Mouse (Mus musculus): ENCODE measurements around the gene Adcy3. TPM values are rescaled to one million over a fixed set of nuclear protein-coding genes. Genes with fewer than 3 reads are reported as not detected.

Adcy3 gene
- polyA plus RNA-seq (2015; fragmentation: Nextera tagmentation; extraction: Ambion mirVana) = 7.7 and 8.7 TPM in 2 replicates

GRCm38 (mm10) chr12:4132941-4133846 is at the start of gene Adcy3:
TSS of gene Adcy3 (plus strand) at chr12:4133103.
- under 1% methylated on average over 82 of the region's 83 CpGs for WGBS

GRCm38 (mm10) chr12:4083441-4083840 is 49.5 kb upstream of the Adcy3 start:
- H3K4me1 ChIP-seq (ENCODE audit: control insufficient read depth, insufficient read depth, low read length) = peaks cover 7% of the 10 kb centered on the region; the same call in 1 of the 2 replicates
- H3K4me2 ChIP-seq (ENCODE audit: low read depth, low read length) = peak overlapping the region; percentile 62
- no peak overlapping the region for H3K27ac ChIP-seq (ENCODE audit: low read length)
- H3K4me3 ChIP-seq (replicated peaks; ENCODE audit: low read length) = no peak overlapping the region
- no peak overlapping the region for H3K9ac ChIP-seq (ENCODE audit: low read length)
- no peaks in the 10 kb centered on the region for H3K9me3 ChIP-seq (replicated peaks; ENCODE audit: control insufficient read depth, low read length)
- 59% methylated on average over 8 of the region's 8 CpGs for WGBS
- H3K36me3 ChIP-seq (ENCODE audit: control insufficient read depth, insufficient read depth, low read length) = 0 out of 2 replicates have a peak, but pooled peaks cover 4% of the 10 kb centered on the region
- ATAC-seq (ENCODE audit: insufficient read depth, low FRiP score) = no peak
- no peaks in the 10 kb centered on the region for H3K27me3 ChIP-seq (ENCODE audit: control insufficient read depth, insufficient read depth, low read length)

More at GRCm38 (mm10) chr12:4132941-4133846, at the start of gene Adcy3:
- Histone ChIP-seq H3K4me3 (replicated peaks; ENCODE audit: low read length) (peak within 1 kb of the TSS; percentile 66), H3K9ac (ENCODE audit: low read length) (peak within 1 kb of the TSS; percentile 84), H3K27ac (ENCODE audit: low read length) (peak within 1 kb of the TSS; percentile 55), H3K4me1 (ENCODE audit: control insufficient read depth, insufficient read depth, low read length) (peaks cover 17% of the 10 kb centered on the region), H3K36me3 (ENCODE audit: control insufficient read depth, insufficient read depth, low read length) (no peaks in the 10 kb centered on the region), H3K9me3 (replicated peaks; ENCODE audit: control insufficient read depth, low read length) (0 out of 2 replicates have a peak, but pooled peaks cover 4% of the 10 kb centered on the region), H3K27me3 (ENCODE audit: control insufficient read depth, insufficient read depth, low read length) (no peaks in the 10 kb centered on the region), H3K4me2 (ENCODE audit: low read depth, low read length) (peak within 1 kb of the TSS; percentile 91)
- ATAC-seq (ENCODE audit: insufficient read depth, low FRiP score) = peak; percentile 85

DNA sequence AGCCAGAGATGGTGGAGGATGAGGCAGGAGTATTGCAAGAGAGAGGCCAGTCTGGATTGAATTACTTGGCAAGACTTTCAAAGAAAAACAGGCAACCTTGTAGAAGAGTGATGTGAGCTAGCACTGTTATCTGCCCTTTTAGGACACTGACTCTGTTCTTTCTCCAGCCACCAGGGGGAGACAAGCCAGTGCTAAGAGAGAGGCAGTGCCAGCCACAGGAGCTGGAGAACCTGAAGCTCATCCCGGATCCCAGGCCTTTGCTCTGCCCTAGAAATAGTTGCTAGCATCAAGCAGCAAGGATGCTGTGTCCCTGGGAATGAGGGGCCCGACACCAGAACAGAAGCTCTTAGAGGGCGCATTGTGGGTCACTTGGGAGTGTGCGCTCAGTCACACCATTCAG is 25.5 kb upstream of the Adcy3 start:
- Histone ChIP-seq H3K9ac (ENCODE audit: low read length) (no peak overlapping the region), H3K36me3 (ENCODE audit: control insufficient read depth, insufficient read depth, low read length) (no peaks in the 10 kb centered on the region), H3K27ac (ENCODE audit: low read length) (no peak overlapping the region), H3K4me2 (ENCODE audit: low read depth, low read length) (no peak overlapping the region), H3K27me3 (ENCODE audit: control insufficient read depth, insufficient read depth, low read length) (no peaks in the 10 kb centered on the region), H3K4me1 (ENCODE audit: control insufficient read depth, insufficient read depth, low read length) (no peaks in the 10 kb centered on the region), H3K4me3 (replicated peaks; ENCODE audit: low read length) (no peak overlapping the region), H3K9me3 (replicated peaks; ENCODE audit: control insufficient read depth, low read length) (no peaks in the 10 kb centered on the region)
- peak; percentile 29; the same call in 1 of the 2 replicates for ATAC-seq (ENCODE audit: insufficient read depth, low FRiP score)
- WGBS = 81% methylated on average over 4 of the region's 4 CpGs

DNA sequence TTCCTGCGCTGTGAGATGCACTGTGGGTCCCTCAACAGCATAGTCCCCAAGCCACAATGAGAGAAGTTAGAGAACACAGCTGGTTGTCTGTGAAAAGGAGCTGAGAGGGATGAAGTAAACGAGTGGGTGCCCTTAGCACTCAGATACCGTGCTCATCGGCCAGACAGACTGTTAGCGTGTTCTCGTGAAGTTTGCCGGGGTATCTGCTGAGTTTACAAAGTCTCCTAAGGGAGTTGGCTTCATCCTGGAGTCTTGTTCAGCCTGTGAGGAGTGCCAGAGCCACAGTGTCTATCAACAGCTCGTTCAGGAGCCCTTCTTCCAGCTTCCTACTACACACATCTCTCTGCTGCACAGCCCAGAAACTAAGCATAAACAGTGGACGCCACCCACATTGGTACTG is 16.8 kb upstream of the Adcy3 start:
- H3K4me1 ChIP-seq (ENCODE audit: control insufficient read depth, insufficient read depth, low read length) = peaks cover 13% of the 10 kb centered on the region; the same call in 1 of the 2 replicates
- ATAC-seq (ENCODE audit: insufficient read depth, low FRiP score) = no peak; the same call in 1 of the 2 replicates
- H3K36me3 ChIP-seq (ENCODE audit: control insufficient read depth, insufficient read depth, low read length) = no peaks in the 10 kb centered on the region
- no peak overlapping the region for H3K4me3 ChIP-seq (replicated peaks; ENCODE audit: low read length)
- peak overlapping the region; percentile 62 for H3K27ac ChIP-seq (ENCODE audit: low read length)
- 51% methylated on average over 9 of the region's 9 CpGs for WGBS
- H3K27me3 ChIP-seq (ENCODE audit: control insufficient read depth, insufficient read depth, low read length) = no peaks in the 10 kb centered on the region
- H3K9ac ChIP-seq (ENCODE audit: low read length) = no peak overlapping the region; the same call in 1 of the 2 replicates
- no peak overlapping the region for H3K4me2 ChIP-seq (ENCODE audit: low read depth, low read length)
- no peaks in the 10 kb centered on the region for H3K9me3 ChIP-seq (replicated peaks; ENCODE audit: control insufficient read depth, low read length)

- H3K4me1 ChIP-seq (ENCODE audit: control insufficient read depth, insufficient read depth, low read length) = peaks cover 13% of the 10 kb centered on the region; the same call in 1 of the 2 replicates
- no peak overlapping the region for H3K27ac ChIP-seq (ENCODE audit: low read length)
- H3K9ac ChIP-seq (ENCODE audit: low read length) = no peak overlapping the region
- no peaks in the 10 kb centered on the region for H3K36me3 ChIP-seq (ENCODE audit: control insufficient read depth, insufficient read depth, low read length)
- H3K9me3 ChIP-seq (replicated peaks; ENCODE audit: control insufficient read depth, low read length) = no peaks in the 10 kb centered on the region
- no peak for ATAC-seq (ENCODE audit: insufficient read depth, low FRiP score)
- H3K4me2 ChIP-seq (ENCODE audit: low read depth, low read length) = no peak overlapping the region
- no peak overlapping the region for H3K4me3 ChIP-seq (replicated peaks; ENCODE audit: low read length)
- 55% methylated on average over 3 of the region's 3 CpGs for WGBS
- no peaks in the 10 kb centered on the region for H3K27me3 ChIP-seq (ENCODE audit: control insufficient read depth, insufficient read depth, low read length)
These were observed 15.8 kb upstream of the Adcy3 start for GRCm38 (mm10) chr12:4117136-4117535.

GRCm38 (mm10) chr12:4117579-4117978 is 15.3 kb upstream of the Adcy3 start:
- peaks cover 13% of the 10 kb centered on the region; the same call in 1 of the 2 replicates for H3K4me1 ChIP-seq (ENCODE audit: control insufficient read depth, insufficient read depth, low read length)
- H3K27me3 ChIP-seq (ENCODE audit: control insufficient read depth, insufficient read depth, low read length) = no peaks in the 10 kb centered on the region
- H3K36me3 ChIP-seq (ENCODE audit: control insufficient read depth, insufficient read depth, low read length) = no peaks in the 10 kb centered on the region
- WGBS = 70% methylated on average over 4 of the region's 4 CpGs
- no peak overlapping the region for H3K9ac ChIP-seq (ENCODE audit: low read length)
- H3K27ac ChIP-seq (ENCODE audit: low read length) = no peak overlapping the region
- H3K4me3 ChIP-seq (replicated peaks; ENCODE audit: low read length) = no peak overlapping the region
- ATAC-seq (ENCODE audit: insufficient read depth, low FRiP score) = peak; percentile 29; the same call in 1 of the 2 replicates
- no peaks in the 10 kb centered on the region for H3K9me3 ChIP-seq (replicated peaks; ENCODE audit: control insufficient read depth, low read length)
- no peak overlapping the region for H3K4me2 ChIP-seq (ENCODE audit: low read depth, low read length)

DNA sequence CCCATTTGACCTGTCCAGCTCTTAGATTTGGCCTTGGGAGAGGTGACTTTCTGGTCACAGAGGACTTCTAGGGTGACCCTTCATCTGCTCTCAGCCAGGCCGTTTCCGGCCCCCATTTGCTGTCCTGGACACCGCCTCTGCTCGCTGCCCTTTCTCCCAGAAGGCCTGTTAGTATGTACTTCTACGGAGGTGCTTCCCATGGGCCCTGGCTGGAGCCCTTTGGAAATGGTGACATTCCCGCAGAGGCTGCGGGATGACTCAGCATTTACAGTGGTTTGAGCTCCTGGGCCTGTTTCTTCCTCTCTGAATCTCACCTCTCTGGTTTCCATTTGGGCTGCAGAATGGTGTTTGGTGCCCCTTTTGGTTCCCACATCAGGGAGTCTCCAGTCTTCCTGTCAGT is 5.6 kb upstream of the Adcy3 start:
- Histone ChIP-seq H3K4me2 (ENCODE audit: low read depth, low read length) (no peak overlapping the region), H3K27ac (ENCODE audit: low read length) (no peak overlapping the region), H3K4me1 (ENCODE audit: control insufficient read depth, insufficient read depth, low read length) (no peaks in the 10 kb centered on the region), H3K9ac (ENCODE audit: low read length) (no peak overlapping the region), H3K4me3 (replicated peaks; ENCODE audit: low read length) (no peak overlapping the region), H3K27me3 (ENCODE audit: control insufficient read depth, insufficient read depth, low read length) (no peaks in the 10 kb centered on the region), H3K36me3 (ENCODE audit: control insufficient read depth, insufficient read depth, low read length) (no peaks in the 10 kb centered on the region), H3K9me3 (replicated peaks; ENCODE audit: control insufficient read depth, low read length) (0 out of 2 replicates have a peak, but pooled peaks cover 4% of the 10 kb centered on the region)
- 70% methylated on average over 7 of the region's 7 CpGs for WGBS
- ATAC-seq (ENCODE audit: insufficient read depth, low FRiP score) = no peak

DNA sequence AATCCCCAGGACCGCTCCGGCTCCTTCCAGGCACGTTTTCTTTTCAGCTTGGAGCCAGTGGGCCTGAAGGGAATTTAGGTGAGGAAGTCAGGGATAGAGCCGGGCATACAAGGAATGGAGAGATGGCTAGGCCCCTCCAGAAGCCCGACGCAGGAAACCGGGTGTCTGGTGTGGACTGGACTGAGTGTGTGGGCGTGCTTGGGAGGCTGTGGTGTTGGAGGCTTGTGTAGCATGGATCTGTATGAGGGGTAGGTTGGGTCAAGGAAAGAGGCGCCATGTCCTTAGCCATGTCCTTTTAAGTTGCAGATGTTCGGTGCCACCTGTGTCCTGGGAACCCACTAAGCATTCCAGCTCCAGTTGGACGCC is 927 bp downstream of the Adcy3 start:
- 19% methylated on average over 11 of the region's 11 CpGs for WGBS
- Histone ChIP-seq H3K27me3 (ENCODE audit: control insufficient read depth, insufficient read depth, low read length) (no peaks in the 10 kb centered on the region), H3K36me3 (ENCODE audit: control insufficient read depth, insufficient read depth, low read length) (no peaks in the 10 kb centered on the region), H3K9me3 (replicated peaks; ENCODE audit: control insufficient read depth, low read length) (0 out of 2 replicates have a peak, but pooled peaks cover 4% of the 10 kb centered on the region), H3K4me3 (replicated peaks; ENCODE audit: low read length) (peak overlapping the region; percentile 66), H3K4me2 (ENCODE audit: low read depth, low read length) (peak overlapping the region; percentile 91), H3K27ac (ENCODE audit: low read length) (no peak overlapping the region), H3K9ac (ENCODE audit: low read length) (peak overlapping the region; percentile 84), H3K4me1 (ENCODE audit: control insufficient read depth, insufficient read depth, low read length) (peaks cover 17% of the 10 kb centered on the region)
- peak; percentile 23; the same call in 1 of the 2 replicates for ATAC-seq (ENCODE audit: insufficient read depth, low FRiP score)

GRCm38 (mm10) chr12:4143179-4143578 is 10.3 kb downstream of the Adcy3 start:
- H3K27me3 ChIP-seq (ENCODE audit: control insufficient read depth, insufficient read depth, low read length) = no peaks in the 10 kb centered on the region
- no peak overlapping the region for H3K4me3 ChIP-seq (replicated peaks; ENCODE audit: low read length)
- WGBS = 89% methylated on average over 5 of the region's 5 CpGs
- H3K36me3 ChIP-seq (ENCODE audit: control insufficient read depth, insufficient read depth, low read length) = 0 out of 2 replicates have a peak, but pooled peaks cover 3% of the 10 kb centered on the region
- no peak for ATAC-seq (ENCODE audit: insufficient read depth, low FRiP score)
- no peak overlapping the region for H3K27ac ChIP-seq (ENCODE audit: low read length)
- no peak overlapping the region for H3K9ac ChIP-seq (ENCODE audit: low read length)
- no peak overlapping the region for H3K4me2 ChIP-seq (ENCODE audit: low read depth, low read length)
- H3K4me1 ChIP-seq (ENCODE audit: control insufficient read depth, insufficient read depth, low read length) = no peaks in the 10 kb centered on the region
- H3K9me3 ChIP-seq (replicated peaks; ENCODE audit: control insufficient read depth, low read length) = no peaks in the 10 kb centered on the region

Data from stomach, embryonic 16.5 days (tissue).